Mouse (Mus musculus): ENCODE results near the gene Lrrc36. TPM values are rescaled to one million over a fixed set of nuclear protein-coding genes. Genes with fewer than 3 reads are reported as not detected.

The Lrrc36 gene
- polyA plus RNA-seq, 1 experiment, result not detected

DNA sequence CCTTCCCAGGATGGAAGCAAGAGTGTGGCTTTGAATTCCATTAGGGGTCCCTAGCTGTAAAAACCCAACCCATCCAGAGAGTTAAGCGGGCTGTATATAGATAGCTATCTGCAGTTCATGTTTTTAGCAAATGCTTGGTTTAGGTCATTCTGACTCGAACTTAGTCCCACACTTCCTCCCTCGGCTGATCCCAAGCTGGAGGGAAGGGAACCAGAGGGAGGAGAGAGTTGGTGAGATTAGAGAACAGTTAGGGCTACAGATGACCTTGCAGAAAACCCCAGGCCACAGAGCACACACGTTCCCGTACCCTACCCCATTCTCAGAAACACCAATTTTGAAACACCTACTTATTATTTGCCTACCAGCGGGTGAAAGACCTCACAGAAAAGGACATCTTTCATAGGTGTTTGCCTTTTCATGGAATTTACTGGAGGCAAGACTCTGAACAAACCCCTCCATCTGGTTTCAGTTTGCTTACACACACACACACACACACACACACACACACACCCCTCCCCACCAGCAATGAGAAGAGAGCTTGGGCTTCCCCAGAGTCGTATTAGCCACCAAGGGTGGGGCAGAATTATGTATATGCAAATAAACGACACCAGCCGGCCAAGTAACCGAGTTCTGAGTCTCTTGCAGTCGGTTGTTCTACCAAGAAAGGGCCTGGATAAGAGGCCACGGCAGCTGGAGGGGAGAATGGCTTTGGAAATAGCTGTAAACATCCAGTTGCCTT is 96.8 kb downstream of the Lrrc36 start:
- Histone ChIP-seq H3K4me1 (peaks cover 38% of the 10 kb centered on the region), H3K9me3 (no peaks in the 10 kb centered on the region), H3K27me3 (replicated peaks) (peaks cover 23% of the 10 kb centered on the region), H3K4me3 (replicated peaks) (peak overlapping the region; percentile 19), H3K36me3 (replicated peaks; ENCODE audit: low read length) (no peaks in the 10 kb centered on the region)
- TF ChIP-seq GATA1 (IDR thresholded peaks at IDR 0.05; ENCODE audit: borderline replicate concordance, low read length) (no peak), FLI1 (IDR thresholded peaks at IDR 0.05; ENCODE audit: low read length) (no peak)

Other genes starting within 250 kb of the Lrrc36 start
- 2.1 and 15.3 TPM in 2 replicates for gene Cbfb, start 242.9 kb upstream of the Lrrc36 start, polyA plus RNA-seq (2012; ENCODE audit: insufficient read depth, low replicate concordance)
- 1.4 and 2.1 TPM in 2 replicates for gene D230025D16Rik, start 188.4 kb upstream of the Lrrc36 start, polyA plus RNA-seq (2012; ENCODE audit: insufficient read depth, low replicate concordance)
- gene B3gnt9, start 158.4 kb upstream of the Lrrc36 start, polyA plus RNA-seq (2012; ENCODE audit: insufficient read depth, low replicate concordance), result 4.9 and 14.6 TPM in 2 replicates
- gene Tradd, start 149.0 kb upstream of the Lrrc36 start, polyA plus RNA-seq (2012; ENCODE audit: insufficient read depth, low replicate concordance), result 32.6 and 35.8 TPM in 2 replicates
- 6.2 and 8.9 TPM in 2 replicates for gene Fbxl8, start 148.9 kb upstream of the Lrrc36 start, polyA plus RNA-seq (2012; ENCODE audit: insufficient read depth, low replicate concordance)
- gene Hsf4, start 143.8 kb upstream of the Lrrc36 start, polyA plus RNA-seq (2012; ENCODE audit: insufficient read depth, low replicate concordance), result 0.73 TPM in 1 of 2 replicates, not detected in the other
- 0.41 TPM in 1 of 2 replicates, not detected in the other for gene Nol3, start 137.4 kb upstream of the Lrrc36 start, polyA plus RNA-seq (2012; ENCODE audit: insufficient read depth, low replicate concordance)
- gene 4931428F04Rik, start 123.7 kb upstream of the Lrrc36 start, polyA plus RNA-seq (2012; ENCODE audit: insufficient read depth, low replicate concordance), result 1.6 and 1.8 TPM in 2 replicates
- gene Exoc3l, start 117.5 kb upstream of the Lrrc36 start, polyA plus RNA-seq (2012; ENCODE audit: insufficient read depth, low replicate concordance), result 76.3 and 141 TPM in 2 replicates
- 39.4 and 41.2 TPM in 2 replicates for gene E2f4, start 115.9 kb upstream of the Lrrc36 start, polyA plus RNA-seq (2012; ENCODE audit: insufficient read depth, low replicate concordance)
- gene Elmo3, start 108.0 kb upstream of the Lrrc36 start, polyA plus RNA-seq (2012; ENCODE audit: insufficient read depth, low replicate concordance), result 0.63 TPM in 1 of 2 replicates, not detected in the other
- gene Lrrc29, start 87.3 kb upstream of the Lrrc36 start, polyA plus RNA-seq (2012; ENCODE audit: insufficient read depth, low replicate concordance), result 13.0 and 15.5 TPM in 2 replicates
- 61.6 and 71.6 TPM in 2 replicates for gene Tmem208, start 87.2 kb upstream of the Lrrc36 start, polyA plus RNA-seq (2012; ENCODE audit: insufficient read depth, low replicate concordance)
- gene Fhod1, start 65.6 kb upstream of the Lrrc36 start, polyA plus RNA-seq (2012; ENCODE audit: insufficient read depth, low replicate concordance), result 78.6 and 155 TPM in 2 replicates
- 4.1 and 16.4 TPM in 2 replicates for gene Slc9a5, start 64.7 kb upstream of the Lrrc36 start, polyA plus RNA-seq (2012; ENCODE audit: insufficient read depth, low replicate concordance)
- gene Plekhg4, start 40.3 kb upstream of the Lrrc36 start, polyA plus RNA-seq (2012; ENCODE audit: insufficient read depth, low replicate concordance), result 0.02 TPM in 1 of 2 replicates, not detected in the other
- not detected in 2 replicates for gene Kctd19, start 69 bp upstream of the Lrrc36 start, polyA plus RNA-seq (2012; ENCODE audit: insufficient read depth, low replicate concordance)
- gene Tppp3, start 58.0 kb downstream of the Lrrc36 start, polyA plus RNA-seq (2012; ENCODE audit: insufficient read depth, low replicate concordance), result 2.5 and 3.3 TPM in 2 replicates
- 5.4 and 9.0 TPM in 2 replicates for gene Zdhhc1, start 83.3 kb downstream of the Lrrc36 start, polyA plus RNA-seq (2012; ENCODE audit: insufficient read depth, low replicate concordance)
- gene Hsd11b2, start 105.2 kb downstream of the Lrrc36 start, polyA plus RNA-seq (2012; ENCODE audit: insufficient read depth, low replicate concordance), result 0.12 TPM in 1 of 2 replicates, not detected in the other
- gene Atp6v0d1, start 152.5 kb downstream of the Lrrc36 start, polyA plus RNA-seq (2012; ENCODE audit: insufficient read depth, low replicate concordance), result 19.8 and 57.3 TPM in 2 replicates
- gene Ripor1, start 191.7 kb downstream of the Lrrc36 start, polyA plus RNA-seq (2012; ENCODE audit: insufficient read depth, low replicate concordance), result 19.3 and 27.7 TPM in 2 replicates
- 18.1 and 68.4 TPM in 2 replicates for gene Ctcf, start 223.0 kb downstream of the Lrrc36 start, polyA plus RNA-seq (2012; ENCODE audit: insufficient read depth, low replicate concordance)
- gene Agrp, start 223.8 kb downstream of the Lrrc36 start, polyA plus RNA-seq (2012; ENCODE audit: insufficient read depth, low replicate concordance), result not detected in 2 replicates